Mouse (Mus musculus) neutrophil, adult 5-6 weeks (primary cell): ENCODE results near the gene Vash1. TPM values are rescaled to one million over a fixed set of nuclear protein-coding genes. Genes with fewer than 3 reads are reported as not detected.

ENCODE experiments used
- ATAC-seq: fragments of 151-379, 151-347 bp; 2 replicates; pipeline ENCODE4 v1.8.0; 2017; ENCODE audit warnings: mild to moderate bottlenecking, moderate TSS enrichment; ENCODE audit not compliant: insufficient number of reproducible peaks, poor library complexity, low FRiP score, severe bottlenecking; ENCODE audit errors: extremely low read depth
- total RNA-seq: library from RNA; stranded (forward); fragments of 200-1000 nt; gene quantifications from 2 replicates; pipeline ENCODE4 v1.2.3, GENCODE M21; 2017

Gene Vash1
- not detected in 2 replicates for total RNA-seq

GRCm38 (mm10) chr12:86678591-86679545, at the start of gene Vash1:
TSS of gene Vash1 (plus strand) at chr12:86678700.
- no peak for ATAC-seq

DNA sequence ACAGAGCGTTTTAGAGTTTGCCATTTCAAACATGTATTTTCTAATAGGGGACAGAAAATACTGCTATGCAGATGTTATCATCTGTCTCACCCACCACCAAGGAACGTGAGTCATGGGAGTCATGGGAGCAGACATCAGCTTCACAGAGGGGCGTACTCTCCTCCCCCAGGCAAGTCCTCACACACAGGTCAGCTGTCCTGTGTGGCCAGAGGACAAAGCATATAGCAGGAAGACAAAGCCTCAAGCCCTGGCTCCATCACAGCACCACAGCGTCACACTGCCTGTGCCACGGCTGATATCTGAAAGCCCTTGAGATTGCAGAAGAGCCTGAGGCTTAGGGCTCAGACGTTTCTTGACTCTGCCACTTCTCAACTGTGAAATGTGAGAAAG, 49.7 kb upstream of the Vash1 start:
- ATAC-seq: no peak

DNA sequence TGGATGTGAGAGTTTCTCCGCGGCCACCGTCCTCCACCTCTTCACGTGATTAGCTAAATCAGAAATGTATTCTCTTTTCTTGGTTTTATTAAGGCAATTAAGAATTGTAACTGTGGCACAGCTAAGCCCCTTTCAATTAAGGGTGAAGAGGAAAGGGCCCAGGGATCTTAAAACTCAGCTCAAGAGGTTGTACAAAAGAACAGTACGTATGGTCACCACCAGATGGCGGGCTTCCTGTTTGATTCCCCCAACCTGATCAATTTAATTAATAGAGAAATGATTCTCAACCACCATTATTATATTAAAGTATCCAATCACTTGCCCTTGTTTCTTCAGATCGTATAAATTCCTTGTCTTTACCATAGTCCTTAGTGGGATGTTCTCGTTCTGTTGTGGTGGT, 36.7 kb upstream of the Vash1 start:
- no peak for ATAC-seq

- ATAC-seq: no peak
Observed at GRCm38 (mm10) chr12:86644512-86645273, 33.8 kb upstream of the Vash1 start.

GRCm38 (mm10) chr12:86645494-86645893, 33.0 kb upstream of the Vash1 start:
- ATAC-seq: no peak

- no peak for ATAC-seq
Observed at GRCm38 (mm10) chr12:86646831-86647230, 31.7 kb upstream of the Vash1 start.

- ATAC-seq: no peak
Observed at GRCm38 (mm10) chr12:86647279-86647678, 31.2 kb upstream of the Vash1 start.

DNA sequence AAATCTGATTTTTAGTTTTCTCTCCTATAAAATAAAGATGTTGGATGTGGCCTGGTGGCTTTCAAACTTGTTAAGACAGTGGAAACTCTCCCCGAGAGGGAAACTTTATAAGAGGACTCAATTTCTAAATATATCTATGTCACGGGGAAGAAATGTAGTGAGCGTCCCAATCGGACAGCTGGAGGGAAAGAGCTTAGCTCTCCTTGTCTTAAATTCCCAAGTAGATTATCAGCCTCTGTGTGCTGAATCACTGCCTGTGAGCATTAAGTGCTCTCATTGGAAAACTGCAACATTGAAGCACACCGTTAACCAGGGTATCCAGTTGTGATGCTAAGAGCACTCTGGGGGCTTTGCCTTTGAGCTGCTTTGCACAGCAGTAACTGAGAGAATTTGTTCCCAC, 30.8 kb upstream of the Vash1 start:
- no peak for ATAC-seq

DNA sequence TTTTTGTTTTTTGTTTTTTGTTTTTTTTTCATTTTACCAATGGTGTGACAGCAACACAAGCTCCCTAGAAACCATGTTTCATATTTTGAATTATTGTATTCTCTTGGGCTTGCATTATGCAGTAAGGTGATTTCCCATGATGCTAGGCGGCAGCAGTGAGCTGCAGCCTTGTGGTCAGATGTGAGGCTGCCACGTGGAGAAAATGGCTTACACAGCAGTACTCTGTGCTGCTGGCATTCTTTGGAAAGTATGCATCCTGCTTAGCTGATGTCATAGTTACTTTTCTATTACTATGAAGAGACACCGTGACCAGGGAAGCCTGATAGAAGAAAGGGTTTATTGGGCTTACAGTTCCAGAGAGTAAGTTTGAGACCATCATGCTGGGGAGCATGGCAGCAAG, 30.0 kb upstream of the Vash1 start:
- no peak for ATAC-seq

DNA sequence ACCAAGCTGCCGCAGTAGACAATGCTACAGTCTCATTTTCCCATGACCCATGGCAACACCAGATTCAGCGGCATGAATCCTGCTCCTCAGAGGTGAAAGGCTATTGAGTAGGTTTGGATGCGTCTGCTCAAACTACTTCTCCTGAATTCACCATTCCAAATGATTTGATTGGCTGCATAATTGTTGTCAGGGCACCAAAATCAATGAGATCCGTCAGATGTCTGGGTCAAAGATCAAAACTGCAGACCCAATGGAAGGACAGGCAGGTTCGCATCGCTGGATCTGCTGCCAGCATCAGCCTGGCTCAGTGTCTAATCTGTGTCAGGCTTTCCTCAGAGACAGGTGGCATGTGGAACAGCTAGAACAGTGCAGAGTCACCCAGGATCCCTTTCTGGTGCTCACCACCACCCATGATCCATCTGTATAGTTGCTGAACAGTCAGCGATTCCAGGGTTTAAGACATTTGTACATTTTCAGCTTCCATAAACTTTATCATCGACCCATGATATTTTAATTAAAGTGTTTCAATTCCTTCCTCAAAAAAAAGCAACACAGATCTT, 27.1 kb upstream of the Vash1 start:
- no peak for ATAC-seq

DNA sequence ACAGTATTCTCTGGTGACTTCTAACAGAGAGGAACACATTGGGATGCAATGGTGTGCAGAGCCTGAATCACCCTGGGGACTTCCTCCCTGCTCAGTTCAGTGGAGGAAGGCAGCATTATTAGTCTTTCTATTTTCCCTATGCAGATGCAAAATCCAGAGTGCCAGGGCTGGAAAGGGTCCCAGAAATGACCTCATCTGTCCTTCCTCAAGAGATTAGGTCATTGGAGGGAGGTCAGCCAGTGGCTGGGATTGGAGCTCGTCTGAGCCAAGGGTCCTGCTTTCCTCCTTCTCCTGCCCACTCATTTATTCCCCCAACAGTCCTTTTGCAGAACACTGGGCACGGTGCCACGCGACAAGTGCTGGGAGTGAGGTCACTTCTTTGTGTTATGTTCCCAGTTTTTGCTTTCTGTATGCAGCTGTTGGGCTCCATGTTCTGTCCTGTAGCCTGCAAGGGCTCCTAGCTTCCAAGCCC, 25.9 kb upstream of the Vash1 start:
- ATAC-seq: no peak

DNA sequence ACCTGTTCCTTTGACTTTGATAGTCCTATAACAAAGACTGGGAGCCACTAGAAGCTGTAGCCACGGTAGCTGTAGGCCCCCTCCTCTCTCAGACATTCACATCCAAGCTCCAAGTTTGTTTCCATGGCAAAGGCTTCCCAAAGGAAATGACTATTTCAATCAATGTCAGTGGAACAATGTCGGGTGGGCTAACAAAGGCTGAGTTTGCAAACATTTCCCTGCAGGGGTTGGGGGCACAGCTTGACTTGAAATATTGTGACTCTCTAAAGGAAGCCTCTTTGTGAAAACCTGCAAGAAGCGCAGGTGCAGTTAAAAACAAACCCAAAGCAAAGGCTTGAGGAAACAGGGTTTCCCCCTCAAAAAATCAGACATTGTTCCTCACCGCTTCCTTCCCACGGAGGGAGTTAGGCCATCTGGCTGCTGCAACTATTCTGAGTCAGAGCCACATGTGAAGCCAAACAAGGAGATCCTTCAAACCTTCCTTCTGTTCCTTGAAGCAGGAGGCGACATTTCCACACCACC, 19.0 kb upstream of the Vash1 start:
- no peak for ATAC-seq

DNA sequence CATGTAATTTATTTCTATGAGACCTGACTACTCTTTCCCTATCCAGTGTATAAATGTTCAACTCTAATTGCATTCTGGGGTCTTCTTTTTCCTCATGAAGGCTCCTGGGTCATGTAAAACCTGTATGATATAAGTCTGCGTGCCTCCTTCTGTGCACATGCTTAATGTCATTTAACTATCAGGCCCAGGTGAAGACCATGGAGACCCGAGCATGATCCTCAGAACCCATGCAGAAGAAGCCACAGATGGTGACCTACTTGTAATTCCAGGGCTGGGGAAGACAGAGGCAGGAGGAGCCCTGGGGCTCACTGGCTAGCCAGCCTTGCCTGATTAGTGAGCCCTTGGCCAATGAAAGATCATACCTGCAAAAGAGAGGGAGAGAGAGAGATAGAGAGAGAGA, 18.0 kb upstream of the Vash1 start:
- ATAC-seq: no peak

DNA sequence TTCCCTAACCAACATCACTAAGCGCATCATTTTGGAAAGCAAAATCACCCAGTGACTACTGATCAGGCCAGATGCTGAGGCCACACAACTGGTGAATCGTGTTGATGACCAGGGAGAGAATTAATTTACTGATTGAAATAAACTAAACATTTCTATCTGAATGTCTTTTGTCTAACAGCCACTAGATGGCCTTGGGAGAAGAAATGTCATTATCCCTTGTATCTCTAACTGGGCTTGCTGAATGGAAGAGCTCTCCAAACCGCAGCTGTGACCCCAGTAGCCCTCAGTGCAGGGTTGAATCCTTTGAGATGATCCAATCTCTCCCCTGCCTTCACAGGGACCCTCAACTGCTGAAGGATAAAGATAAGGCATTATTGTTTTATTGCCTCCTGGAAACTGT, 12.8 kb upstream of the Vash1 start:
- no peak for ATAC-seq

GRCm38 (mm10) chr12:86668404-86668803, 10.1 kb upstream of the Vash1 start:
- ATAC-seq: no peak

- ATAC-seq: no peak
Observed at GRCm38 (mm10) chr12:86672105-86672504, 6.4 kb upstream of the Vash1 start.

- ATAC-seq: no peak
Observed at GRCm38 (mm10) chr12:86672507-86672906, 6.0 kb upstream of the Vash1 start.

- ATAC-seq: no peak
Observed at GRCm38 (mm10) chr12:86679546-86679930, 1.0 kb downstream of the Vash1 start.

- ATAC-seq: no peak
Observed at GRCm38 (mm10) chr12:86679991-86680491, 1.5 kb downstream of the Vash1 start.
